Mouse (Mus musculus): ENCODE measurements at regions not wholly inside any gene's neighbourhood (a gene's known extent, or its start where the extent isn't known, plus 50 kb on each side); places are given as distances from the start of the nearest gene placed in this dataset.

GRCm38 (mm10) chr12:58441962-58442361, 172.9 kb upstream of the Clec14a start:
- Histone ChIP-seq H3K4me3 (ENCODE audit: low read depth, low read length) (no peak overlapping the region), H3K27me3 (replicated peaks; ENCODE audit: insufficient read depth, low read length) (no peaks in the 10 kb centered on the region), H3K9me3 (ENCODE audit: low read length) (no peaks in the 10 kb centered on the region), H3K4me2 (replicated peaks; ENCODE audit: low read depth, low read length) (no peak overlapping the region), H3K36me3 (ENCODE audit: insufficient read depth, low read length) (no peaks in the 10 kb centered on the region), H3K4me1 (ENCODE audit: insufficient read depth, low read depth, low read length) (no peaks in the 10 kb centered on the region), H3K27ac (ENCODE audit: low read length) (no peak overlapping the region), H3K9ac (replicated peaks; ENCODE audit: low read depth) (no peak overlapping the region)
- DNase-seq (ENCODE audit: low spot score), result no peak
- WGBS, result 92% methylated on average over 2 of the region's 2 CpGs
- TF ChIP-seq CTCF (IDR thresholded peaks at IDR 0.05) (no peak), EP300 (IDR thresholded peaks at IDR 0.05) (no peak)
- no peak for ATAC-seq

DNA sequence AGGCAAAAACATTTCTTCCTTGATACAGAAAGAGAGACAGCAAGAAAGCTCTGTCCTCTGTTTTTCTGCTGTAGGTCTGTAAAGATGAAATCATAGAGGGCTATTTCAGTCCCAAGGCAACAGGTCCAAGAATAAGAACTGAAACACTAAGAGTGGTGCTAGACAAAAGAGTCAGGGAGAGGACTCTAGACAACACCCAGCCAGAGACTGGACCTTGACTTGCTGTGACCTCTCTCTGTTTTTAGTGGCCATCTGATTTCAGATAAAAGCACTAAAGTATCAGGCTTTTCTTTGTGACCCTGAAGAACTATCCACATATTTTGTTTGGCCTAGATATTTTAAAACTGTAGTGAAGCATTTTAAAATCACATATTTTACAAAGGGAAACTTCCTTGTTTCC, 171.6 kb upstream of the Clec14a start:
- Histone ChIP-seq H3K4me2 (replicated peaks; ENCODE audit: low read depth, low read length) (no peak overlapping the region), H3K27ac (ENCODE audit: low read length) (no peak overlapping the region), H3K27me3 (replicated peaks; ENCODE audit: insufficient read depth, low read length) (no peaks in the 10 kb centered on the region), H3K4me3 (ENCODE audit: low read depth, low read length) (no peak overlapping the region), H3K4me1 (ENCODE audit: insufficient read depth, low read depth, low read length) (no peaks in the 10 kb centered on the region), H3K9me3 (ENCODE audit: low read length) (no peaks in the 10 kb centered on the region), H3K36me3 (ENCODE audit: insufficient read depth, low read length) (no peaks in the 10 kb centered on the region), H3K9ac (replicated peaks; ENCODE audit: low read depth) (no peak overlapping the region)
- DNase-seq (ENCODE audit: low spot score) (no peak), ATAC-seq (no peak)
- no peak for TF ChIP-seq CTCF (IDR thresholded peaks at IDR 0.05)
- no peak for TF ChIP-seq EP300 (IDR thresholded peaks at IDR 0.05)

GRCm38 (mm10) chr12:58437031-58437430, 167.9 kb upstream of the Clec14a start:
- no peak for TF ChIP-seq EP300 (IDR thresholded peaks at IDR 0.05)
- TF ChIP-seq CTCF (IDR thresholded peaks at IDR 0.05), result no peak
- Histone ChIP-seq H3K4me2 (replicated peaks; ENCODE audit: low read depth, low read length) (no peak overlapping the region), H3K9me3 (ENCODE audit: low read length) (no peaks in the 10 kb centered on the region), H3K4me1 (ENCODE audit: insufficient read depth, low read depth, low read length) (no peaks in the 10 kb centered on the region), H3K36me3 (ENCODE audit: insufficient read depth, low read length) (no peaks in the 10 kb centered on the region), H3K9ac (replicated peaks; ENCODE audit: low read depth) (no peak overlapping the region), H3K27ac (ENCODE audit: low read length) (no peak overlapping the region), H3K27me3 (replicated peaks; ENCODE audit: insufficient read depth, low read length) (no peaks in the 10 kb centered on the region), H3K4me3 (ENCODE audit: low read depth, low read length) (no peak overlapping the region)
- DNase-seq (ENCODE audit: low spot score) (no peak), ATAC-seq (no peak)
- 68% methylated on average over 6 of the region's 6 CpGs for WGBS

DNA sequence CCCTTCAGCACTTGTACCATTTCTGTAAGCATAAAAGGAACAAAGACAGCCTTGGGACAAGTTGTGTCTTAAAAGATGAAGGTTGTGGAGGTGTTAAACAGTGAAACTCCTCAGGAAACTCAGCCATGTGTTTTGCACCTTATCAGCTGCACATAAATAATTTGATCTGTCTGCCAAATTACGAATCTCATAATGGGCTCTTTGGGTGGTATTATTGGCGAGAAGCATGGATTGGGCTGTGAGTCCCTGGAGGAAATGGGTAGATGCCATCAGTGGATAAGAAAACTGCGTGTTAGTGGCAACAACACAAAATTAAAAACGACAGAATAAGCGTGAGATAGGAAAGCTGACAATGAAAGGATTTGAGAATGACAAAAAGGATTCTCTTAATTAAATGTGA, 165.4 kb upstream of the Clec14a start:
- ATAC-seq, result no peak
- no peak overlapping the region for H3K4me3 ChIP-seq (ENCODE audit: low read depth, low read length)

GRCm38 (mm10) chr12:58429929-58430328, 160.8 kb upstream of the Clec14a start:
- H3K9ac ChIP-seq (replicated peaks; ENCODE audit: low read depth), result no peak overlapping the region
- no peak overlapping the region for H3K27ac ChIP-seq (ENCODE audit: low read length)
- no peaks in the 10 kb centered on the region for H3K27me3 ChIP-seq (replicated peaks; ENCODE audit: insufficient read depth, low read length)
- no peak for DNase-seq (ENCODE audit: low spot score)
- H3K4me3 ChIP-seq (ENCODE audit: low read depth, low read length), result no peak overlapping the region
- H3K9me3 ChIP-seq (ENCODE audit: low read length), result no peaks in the 10 kb centered on the region
- H3K4me1 ChIP-seq (ENCODE audit: insufficient read depth, low read depth, low read length), result no peaks in the 10 kb centered on the region
- no peak overlapping the region for H3K4me2 ChIP-seq (replicated peaks; ENCODE audit: low read depth, low read length)
- TF ChIP-seq CTCF (IDR thresholded peaks at IDR 0.05) (no peak), EP300 (IDR thresholded peaks at IDR 0.05) (no peak)
- ATAC-seq, result no peak
- H3K36me3 ChIP-seq (ENCODE audit: insufficient read depth, low read length), result no peaks in the 10 kb centered on the region
- WGBS, result 86% methylated on average over 5 of the region's 5 CpGs

More for the DNA sequence above, 165.4 kb upstream of the Clec14a start:
- Histone ChIP-seq H3K27ac (ENCODE audit: low read length) (no peak overlapping the region), H3K4me1 (ENCODE audit: insufficient read depth, low read depth, low read length) (no peaks in the 10 kb centered on the region), H3K4me2 (replicated peaks; ENCODE audit: low read depth, low read length) (no peak overlapping the region), H3K9ac (replicated peaks; ENCODE audit: low read depth) (no peak overlapping the region), H3K27me3 (replicated peaks; ENCODE audit: insufficient read depth, low read length) (no peaks in the 10 kb centered on the region), H3K9me3 (ENCODE audit: low read length) (no peaks in the 10 kb centered on the region), H3K36me3 (ENCODE audit: insufficient read depth, low read length) (no peaks in the 10 kb centered on the region)
- DNase-seq (ENCODE audit: low spot score), result no peak
- WGBS, result 63% methylated on average over 5 of the region's 5 CpGs
- TF ChIP-seq CTCF (IDR thresholded peaks at IDR 0.05), result no peak
- TF ChIP-seq EP300 (IDR thresholded peaks at IDR 0.05), result no peak

DNA sequence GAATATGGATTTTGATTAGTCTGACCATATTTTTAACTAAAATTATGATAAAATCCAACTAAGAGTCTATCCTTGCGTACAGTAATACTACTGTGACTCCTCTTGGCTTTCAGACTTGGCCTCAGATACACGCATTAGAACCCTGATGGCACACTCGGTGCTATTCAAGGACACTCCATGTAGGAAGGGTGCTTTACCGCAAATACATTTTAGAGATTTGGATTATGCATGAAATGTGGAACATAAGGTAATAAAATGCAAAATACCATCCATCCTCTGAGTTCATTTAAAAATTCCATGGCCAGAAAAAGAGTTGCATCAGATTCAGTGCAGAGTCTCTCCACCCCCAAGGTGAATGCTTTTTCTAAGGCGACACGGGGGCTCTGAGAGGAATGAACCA, 157.7 kb upstream of the Clec14a start:
- H3K9me3 ChIP-seq (ENCODE audit: low read length), result no peaks in the 10 kb centered on the region
- ATAC-seq (no peak), DNase-seq (ENCODE audit: low spot score) (no peak)
- TF ChIP-seq CTCF (IDR thresholded peaks at IDR 0.05) (no peak), EP300 (IDR thresholded peaks at IDR 0.05) (no peak)
- H3K9ac ChIP-seq (replicated peaks; ENCODE audit: low read depth), result no peak overlapping the region
- no peaks in the 10 kb centered on the region for H3K36me3 ChIP-seq (ENCODE audit: insufficient read depth, low read length)
- H3K4me2 ChIP-seq (replicated peaks; ENCODE audit: low read depth, low read length), result no peak overlapping the region
- H3K4me3 ChIP-seq (ENCODE audit: low read depth, low read length), result no peak overlapping the region
- 87% methylated on average over 6 of the region's 6 CpGs for WGBS
- H3K4me1 ChIP-seq (ENCODE audit: insufficient read depth, low read depth, low read length), result no peaks in the 10 kb centered on the region
- no peak overlapping the region for H3K27ac ChIP-seq (ENCODE audit: low read length)
- H3K27me3 ChIP-seq (replicated peaks; ENCODE audit: insufficient read depth, low read length), result no peaks in the 10 kb centered on the region

GRCm38 (mm10) chr12:58425961-58426360, 156.9 kb upstream of the Clec14a start:
- Histone ChIP-seq H3K27me3 (replicated peaks; ENCODE audit: insufficient read depth, low read length) (no peaks in the 10 kb centered on the region), H3K36me3 (ENCODE audit: insufficient read depth, low read length) (no peaks in the 10 kb centered on the region), H3K9ac (replicated peaks; ENCODE audit: low read depth) (no peak overlapping the region), H3K27ac (ENCODE audit: low read length) (no peak overlapping the region), H3K4me3 (ENCODE audit: low read depth, low read length) (no peak overlapping the region), H3K4me2 (replicated peaks; ENCODE audit: low read depth, low read length) (no peak overlapping the region), H3K9me3 (ENCODE audit: low read length) (no peaks in the 10 kb centered on the region), H3K4me1 (ENCODE audit: insufficient read depth, low read depth, low read length) (no peaks in the 10 kb centered on the region)
- DNase-seq (ENCODE audit: low spot score) (no peak), ATAC-seq (no peak)
- 75% methylated on average over 4 of the region's 4 CpGs for WGBS
- TF ChIP-seq CTCF (IDR thresholded peaks at IDR 0.05) (no peak), EP300 (IDR thresholded peaks at IDR 0.05) (no peak)
